Mouse (Mus musculus): ENCODE results near the gene Ascc3. TPM values are rescaled to one million over a fixed set of nuclear protein-coding genes. Genes with fewer than 3 reads are reported as not detected.

Ascc3 gene
- polyA plus RNA-seq, 1 experiment from 2014 or later: 22.1 TPM

DNA sequence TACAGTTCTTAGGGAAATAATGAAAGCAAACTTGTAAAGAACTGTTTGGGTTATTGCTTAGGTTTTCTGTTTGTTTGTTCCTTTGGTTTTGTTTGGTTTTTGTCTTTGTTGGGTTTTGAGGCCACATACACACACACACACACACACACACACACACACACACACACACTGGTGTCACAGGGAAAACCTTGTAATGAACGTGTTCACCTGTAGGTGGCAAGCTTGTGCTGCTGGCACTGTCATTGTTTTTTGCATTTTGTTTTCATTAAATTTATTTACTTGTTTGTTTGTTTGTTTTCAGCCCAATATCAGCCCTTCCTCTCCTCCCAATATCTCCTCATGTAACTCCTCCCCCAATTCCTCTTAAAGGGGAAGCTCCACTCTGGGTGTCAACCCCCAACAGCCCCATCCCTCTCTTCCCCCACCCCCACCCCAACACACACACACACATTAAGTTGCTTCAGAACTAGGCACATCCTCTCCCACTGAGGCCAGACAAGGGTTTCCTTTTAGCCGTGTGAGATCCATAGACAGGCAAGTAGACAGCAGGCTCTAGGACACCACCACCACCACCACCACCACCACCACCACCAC is 289.1 kb downstream of the Ascc3 start:
- no peak for ATAC-seq (ENCODE audit: insufficient read depth, low FRiP score)
- H3K9ac ChIP-seq (ENCODE audit: low read length): no peak overlapping the region
- no peaks in the 10 kb centered on the region for H3K9me3 ChIP-seq (replicated peaks; ENCODE audit: control insufficient read depth, low read length)
- no peaks in the 10 kb centered on the region for H3K4me1 ChIP-seq (ENCODE audit: control insufficient read depth, insufficient read depth, low read length)
- WGBS: 24% methylated on average over 2 of the region's 2 CpGs
- H3K36me3 ChIP-seq (ENCODE audit: control insufficient read depth, insufficient read depth, low read length): no peaks in the 10 kb centered on the region
- no peaks in the 10 kb centered on the region for H3K27me3 ChIP-seq (ENCODE audit: control insufficient read depth, insufficient read depth, low read length)
- no peak overlapping the region for H3K4me3 ChIP-seq (replicated peaks; ENCODE audit: low read length)
- H3K27ac ChIP-seq (ENCODE audit: low read length): no peak overlapping the region
- no peak overlapping the region for H3K4me2 ChIP-seq (ENCODE audit: low read depth, low read length)

DNA sequence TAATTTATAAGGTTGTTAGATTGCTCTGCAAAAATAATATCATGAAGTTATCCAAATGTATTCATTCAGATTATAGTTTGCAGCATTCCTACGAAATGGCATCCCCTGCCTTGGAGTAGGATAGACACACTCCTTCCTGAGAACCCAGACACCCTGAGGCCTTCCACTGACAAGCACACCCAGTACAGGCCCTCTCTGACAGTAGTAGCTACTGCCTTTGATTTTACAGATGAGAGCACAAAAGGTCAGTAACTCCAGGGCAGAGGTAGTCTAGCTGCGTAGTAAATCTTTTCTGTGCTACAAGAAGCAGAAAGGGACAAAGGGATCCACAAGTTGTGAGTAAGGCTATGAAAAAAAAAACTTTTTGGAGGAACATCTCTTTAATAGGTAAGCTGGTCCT is 289.9 kb downstream of the Ascc3 start:
- ATAC-seq (ENCODE audit: insufficient read depth, low FRiP score): no peak
- H3K4me1 ChIP-seq (ENCODE audit: control insufficient read depth, insufficient read depth, low read length): no peaks in the 10 kb centered on the region
- H3K9me3 ChIP-seq (replicated peaks; ENCODE audit: control insufficient read depth, low read length): no peaks in the 10 kb centered on the region
- H3K4me3 ChIP-seq (replicated peaks; ENCODE audit: low read length): no peak overlapping the region
- WGBS: 82% methylated on average over 2 of the region's 2 CpGs
- H3K27me3 ChIP-seq (ENCODE audit: control insufficient read depth, insufficient read depth, low read length): no peaks in the 10 kb centered on the region
- no peaks in the 10 kb centered on the region for H3K36me3 ChIP-seq (ENCODE audit: control insufficient read depth, insufficient read depth, low read length)
- no peak overlapping the region for H3K27ac ChIP-seq (ENCODE audit: low read length)
- H3K4me2 ChIP-seq (ENCODE audit: low read depth, low read length): no peak overlapping the region
- H3K9ac ChIP-seq (ENCODE audit: low read length): no peak overlapping the region

DNA sequence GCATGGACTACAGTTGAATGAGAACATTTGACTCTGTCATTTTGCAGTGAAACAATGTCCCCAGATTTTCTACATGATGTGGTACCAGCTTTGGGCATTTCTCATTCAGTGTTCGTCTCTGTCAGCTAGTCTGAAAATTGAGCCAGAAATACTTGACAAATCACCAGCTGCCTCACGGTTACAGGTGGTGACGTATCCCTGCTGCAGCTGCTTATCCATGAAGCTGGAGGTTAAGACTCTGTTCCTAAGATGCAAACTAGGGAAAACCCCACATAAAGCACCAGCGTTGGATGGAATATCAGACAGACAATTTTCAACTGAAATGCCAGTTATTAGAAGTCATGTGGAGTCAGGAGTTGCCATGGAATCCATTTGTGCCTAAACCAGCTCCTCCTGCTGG is 293.8 kb downstream of the Ascc3 start:
- Histone ChIP-seq H3K9me3 (replicated peaks; ENCODE audit: control insufficient read depth, low read length) (no peaks in the 10 kb centered on the region), H3K9ac (ENCODE audit: low read length) (no peak overlapping the region), H3K4me2 (ENCODE audit: low read depth, low read length) (no peak overlapping the region), H3K27ac (ENCODE audit: low read length) (no peak overlapping the region), H3K27me3 (ENCODE audit: control insufficient read depth, insufficient read depth, low read length) (peaks cover 18% of the 10 kb centered on the region), H3K4me3 (replicated peaks; ENCODE audit: low read length) (no peak overlapping the region), H3K4me1 (ENCODE audit: control insufficient read depth, insufficient read depth, low read length) (no peaks in the 10 kb centered on the region), H3K36me3 (ENCODE audit: control insufficient read depth, insufficient read depth, low read length) (no peaks in the 10 kb centered on the region)
- WGBS: 58% methylated on average over 4 of the region's 4 CpGs
- no peak for ATAC-seq (ENCODE audit: insufficient read depth, low FRiP score)

DNA sequence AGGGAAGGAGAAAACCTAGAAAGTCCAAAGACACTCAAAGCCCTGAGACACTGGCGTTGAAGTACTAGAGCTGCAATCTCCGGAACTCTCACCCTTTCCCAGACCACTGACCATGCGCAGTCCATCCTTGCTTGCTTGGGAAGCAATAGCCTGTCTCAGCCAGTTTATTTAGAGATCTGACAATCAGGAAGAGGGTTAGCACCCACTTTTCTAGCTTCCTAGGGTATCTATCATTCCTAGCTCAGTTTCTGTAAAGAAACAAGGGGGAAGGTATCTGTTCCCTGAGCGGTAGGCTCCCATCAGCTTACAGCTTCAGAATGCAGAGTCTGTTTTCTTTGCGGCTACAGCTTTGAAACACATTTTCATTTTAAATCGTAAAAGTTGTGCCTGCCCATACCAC is 298.2 kb downstream of the Ascc3 start:
- Histone ChIP-seq H3K4me3 (replicated peaks; ENCODE audit: low read length) (no peak overlapping the region), H3K36me3 (ENCODE audit: control insufficient read depth, insufficient read depth, low read length) (no peaks in the 10 kb centered on the region), H3K9ac (ENCODE audit: low read length) (no peak overlapping the region), H3K27ac (ENCODE audit: low read length) (no peak overlapping the region), H3K27me3 (ENCODE audit: control insufficient read depth, insufficient read depth, low read length) (peaks cover 56% of the 10 kb centered on the region), H3K4me2 (ENCODE audit: low read depth, low read length) (no peak overlapping the region), H3K9me3 (replicated peaks; ENCODE audit: control insufficient read depth, low read length) (no peaks in the 10 kb centered on the region), H3K4me1 (ENCODE audit: control insufficient read depth, insufficient read depth, low read length) (peaks cover 6% of the 10 kb centered on the region; the same call in 1 of the 2 replicates)
- ATAC-seq (ENCODE audit: insufficient read depth, low FRiP score): no peak
- WGBS: 32% methylated on average over 6 of the region's 6 CpGs

DNA sequence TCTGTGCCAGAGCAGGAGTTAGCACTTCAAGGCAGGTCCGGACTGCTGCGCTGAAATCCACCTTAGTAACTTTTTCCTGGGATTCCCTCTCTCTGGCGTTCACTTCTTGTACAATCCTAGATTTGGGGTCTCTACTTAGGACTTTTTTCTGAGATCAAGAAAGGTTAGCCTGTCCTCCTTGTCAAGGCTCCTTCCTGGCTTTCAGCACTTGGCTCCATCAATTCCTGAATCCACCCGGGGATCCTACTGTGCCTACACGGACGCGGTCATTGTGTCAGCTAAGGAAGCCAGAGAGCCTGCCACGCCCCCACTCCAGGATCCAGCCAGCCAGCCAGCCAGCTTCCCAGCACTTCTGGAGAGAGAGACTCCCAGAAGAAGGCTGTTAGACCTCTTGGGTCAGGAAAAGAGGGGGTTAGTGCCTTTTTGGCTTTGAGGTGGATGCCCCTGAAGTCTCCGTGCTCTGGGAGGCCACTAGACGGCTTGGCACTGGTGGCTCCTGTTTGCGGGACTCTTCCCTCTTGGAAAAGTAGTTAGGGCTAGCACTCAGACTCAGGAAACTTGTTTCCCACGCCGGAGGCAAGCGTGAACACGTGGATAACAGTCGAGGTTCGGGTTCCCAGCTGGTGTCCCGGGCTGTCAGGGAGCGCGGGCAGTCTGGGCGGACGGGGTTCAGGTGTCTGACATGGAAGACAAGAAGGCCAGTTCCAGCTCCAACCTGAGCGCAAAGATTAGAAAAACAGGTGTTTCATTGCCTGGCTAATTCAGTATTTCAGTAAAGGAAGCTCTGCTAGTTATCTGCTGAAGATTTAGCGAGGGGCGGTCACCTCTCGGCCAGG is 299.6 kb downstream of the Ascc3 start:
- Histone ChIP-seq H3K36me3 (ENCODE audit: control insufficient read depth, insufficient read depth, low read length) (no peaks in the 10 kb centered on the region), H3K9ac (ENCODE audit: low read length) (no peak overlapping the region), H3K4me1 (ENCODE audit: control insufficient read depth, insufficient read depth, low read length) (peaks cover 6% of the 10 kb centered on the region; the same call in 1 of the 2 replicates), H3K9me3 (replicated peaks; ENCODE audit: control insufficient read depth, low read length) (no peaks in the 10 kb centered on the region), H3K27ac (ENCODE audit: low read length) (no peak overlapping the region), H3K4me3 (replicated peaks; ENCODE audit: low read length) (no peak overlapping the region), H3K4me2 (ENCODE audit: low read depth, low read length) (peak overlapping the region; percentile 25; the same call in 1 of the 2 replicates), H3K27me3 (ENCODE audit: control insufficient read depth, insufficient read depth, low read length) (peaks cover 59% of the 10 kb centered on the region)
- no peak for ATAC-seq (ENCODE audit: insufficient read depth, low FRiP score)
- under 1% methylated on average over 26 of the region's 26 CpGs for WGBS

DNA sequence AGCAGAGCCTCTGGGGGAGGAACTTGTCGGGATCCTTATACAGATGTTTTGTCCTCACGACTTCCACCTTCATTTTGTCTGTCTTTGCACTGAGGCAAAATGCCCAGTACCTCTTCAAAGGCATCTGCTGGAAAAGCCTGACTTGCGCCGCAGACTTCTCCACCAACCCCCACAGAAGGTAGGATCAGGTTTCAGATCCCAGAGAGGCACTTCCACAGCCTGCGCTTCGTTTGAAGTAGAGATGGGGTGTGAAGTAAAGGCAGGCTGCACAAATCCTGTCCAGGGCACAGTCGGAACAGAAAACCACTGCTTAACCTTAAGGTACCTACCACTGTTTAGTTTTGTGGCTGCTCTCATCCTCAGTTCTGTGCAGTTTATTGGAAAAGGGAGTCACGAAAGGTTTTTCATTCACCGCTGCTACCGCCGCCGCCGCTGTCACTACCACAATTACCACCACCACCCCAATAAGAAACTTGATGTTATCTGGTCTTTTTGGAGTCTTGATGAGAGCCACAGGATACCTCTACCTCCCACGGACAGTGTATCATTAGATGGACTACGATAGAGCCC is 300.4 kb downstream of the Ascc3 start:
- no peak overlapping the region for H3K4me3 ChIP-seq (replicated peaks; ENCODE audit: low read length)
- H3K9me3 ChIP-seq (replicated peaks; ENCODE audit: control insufficient read depth, low read length): no peaks in the 10 kb centered on the region
- peaks cover 6% of the 10 kb centered on the region; the same call in 1 of the 2 replicates for H3K4me1 ChIP-seq (ENCODE audit: control insufficient read depth, insufficient read depth, low read length)
- peaks cover 64% of the 10 kb centered on the region for H3K27me3 ChIP-seq (ENCODE audit: control insufficient read depth, insufficient read depth, low read length)
- H3K4me2 ChIP-seq (ENCODE audit: low read depth, low read length): no peak overlapping the region
- WGBS: 3% methylated on average over 15 of the region's 15 CpGs
- no peak overlapping the region for H3K9ac ChIP-seq (ENCODE audit: low read length)
- no peak overlapping the region for H3K27ac ChIP-seq (ENCODE audit: low read length)
- no peak for ATAC-seq (ENCODE audit: insufficient read depth, low FRiP score)
- H3K36me3 ChIP-seq (ENCODE audit: control insufficient read depth, insufficient read depth, low read length): no peaks in the 10 kb centered on the region

DNA sequence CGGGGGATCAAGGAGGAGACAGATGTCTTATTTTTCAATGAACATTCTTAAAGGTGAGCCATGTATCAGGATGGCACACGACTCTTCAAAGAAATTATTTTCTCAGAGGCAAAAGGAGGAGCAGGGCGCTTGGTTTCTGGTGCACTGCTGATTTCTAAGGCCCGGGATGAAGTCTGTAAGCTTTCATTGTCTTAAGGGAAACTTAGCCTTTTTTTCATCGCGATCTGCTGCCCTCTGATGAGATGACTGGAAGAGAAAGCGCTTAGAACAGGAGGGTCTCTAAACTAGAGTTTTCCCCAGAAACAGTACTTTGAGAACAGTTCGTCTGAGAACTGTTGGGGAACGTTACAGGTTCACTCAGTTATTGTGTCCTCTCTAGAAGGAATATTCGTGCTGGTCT is 301.1 kb downstream of the Ascc3 start:
- 9% methylated on average over 10 of the region's 10 CpGs for WGBS
- peaks cover 6% of the 10 kb centered on the region; the same call in 1 of the 2 replicates for H3K4me1 ChIP-seq (ENCODE audit: control insufficient read depth, insufficient read depth, low read length)
- peaks cover 68% of the 10 kb centered on the region for H3K27me3 ChIP-seq (ENCODE audit: control insufficient read depth, insufficient read depth, low read length)
- no peaks in the 10 kb centered on the region for H3K36me3 ChIP-seq (ENCODE audit: control insufficient read depth, insufficient read depth, low read length)
- ATAC-seq (ENCODE audit: insufficient read depth, low FRiP score): no peak
- no peak overlapping the region for H3K4me2 ChIP-seq (ENCODE audit: low read depth, low read length)
- no peaks in the 10 kb centered on the region for H3K9me3 ChIP-seq (replicated peaks; ENCODE audit: control insufficient read depth, low read length)
- no peak overlapping the region for H3K9ac ChIP-seq (ENCODE audit: low read length)
- peak overlapping the region; percentile 47 for H3K4me3 ChIP-seq (replicated peaks; ENCODE audit: low read length)
- no peak overlapping the region for H3K27ac ChIP-seq (ENCODE audit: low read length)

DNA sequence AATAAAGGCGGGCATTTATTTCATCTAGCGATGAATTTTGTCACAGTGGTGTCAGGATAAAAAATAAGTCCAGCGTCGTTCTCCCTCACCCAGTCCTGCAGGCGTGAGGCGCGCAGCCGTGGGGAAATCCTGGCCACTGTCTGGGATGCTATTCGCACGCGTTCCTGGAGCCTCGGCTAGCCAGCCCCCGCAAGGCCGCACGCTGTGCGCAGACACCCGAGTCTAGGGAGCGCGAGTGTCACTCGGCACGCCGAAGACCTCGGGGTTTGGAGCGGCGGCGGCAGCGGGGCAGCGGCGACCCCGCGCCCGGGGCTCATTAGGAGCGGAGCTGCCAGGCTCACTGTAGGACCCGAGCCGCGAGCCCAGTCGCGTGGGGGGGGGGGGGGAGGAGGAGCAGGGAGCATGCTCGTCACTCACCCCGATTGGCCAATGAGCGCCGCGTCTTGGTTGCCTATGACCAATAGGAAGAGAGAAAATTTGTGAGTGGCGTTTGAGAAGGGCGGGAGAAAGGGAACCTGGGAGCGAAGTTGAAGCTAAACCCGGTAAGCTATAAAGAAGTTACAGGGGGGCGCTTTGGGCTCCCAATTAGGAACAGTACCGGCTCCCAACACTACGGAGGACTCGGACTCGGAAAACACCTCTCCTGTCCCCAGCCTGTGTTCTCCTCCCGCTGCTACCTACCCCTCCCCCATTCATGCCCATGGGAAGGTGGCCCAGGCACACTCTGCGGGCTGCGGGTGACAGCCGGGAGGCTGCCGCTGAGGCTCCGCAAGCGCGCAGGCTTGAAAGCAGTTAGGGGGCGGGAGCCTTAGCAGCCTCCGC is 301.9 kb downstream of the Ascc3 start, which contains the start of gene Sim1:
Sim1 (plus strand) TSS at position 585 of the 822 bp plus-strand sequence.
- WGBS: under 1% methylated on average over 61 of the region's 62 CpGs
- H3K4me1 ChIP-seq (ENCODE audit: control insufficient read depth, insufficient read depth, low read length): peaks cover 6% of the 10 kb centered on the region; the same call in 1 of the 2 replicates
- H3K9ac ChIP-seq (ENCODE audit: low read length): no peak within 1 kb of the TSS
- no peaks in the 10 kb centered on the region for H3K36me3 ChIP-seq (ENCODE audit: control insufficient read depth, insufficient read depth, low read length)
- peak within 1 kb of the TSS; percentile 47 for H3K4me3 ChIP-seq (replicated peaks; ENCODE audit: low read length)
- H3K27ac ChIP-seq (ENCODE audit: low read length): no peak within 1 kb of the TSS
- peaks cover 71% of the 10 kb centered on the region for H3K27me3 ChIP-seq (ENCODE audit: control insufficient read depth, insufficient read depth, low read length)
- ATAC-seq (ENCODE audit: insufficient read depth, low FRiP score): peak; percentile 90
- no peaks in the 10 kb centered on the region for H3K9me3 ChIP-seq (replicated peaks; ENCODE audit: control insufficient read depth, low read length)
- peak within 1 kb of the TSS; percentile 78 for H3K4me2 ChIP-seq (ENCODE audit: low read depth, low read length)

Data from stomach, embryonic 16.5 days (tissue).